Mouse (Mus musculus) urinary bladder, postnatal 14 days (tissue): ENCODE measurements around the gene Cdkl4.
"Not testable (repeated sequence)": the region's sequence is repeated elsewhere in the genome, so short reads cannot be mapped to it uniquely, and the experiment has no call there.

ENCODE experiments used
- DNase-seq: peaks from one replicate; pipeline ENCODE4 v3.0.0; 2021; ENCODE audit warnings: low spot score

The Cdkl4 gene

DNA sequence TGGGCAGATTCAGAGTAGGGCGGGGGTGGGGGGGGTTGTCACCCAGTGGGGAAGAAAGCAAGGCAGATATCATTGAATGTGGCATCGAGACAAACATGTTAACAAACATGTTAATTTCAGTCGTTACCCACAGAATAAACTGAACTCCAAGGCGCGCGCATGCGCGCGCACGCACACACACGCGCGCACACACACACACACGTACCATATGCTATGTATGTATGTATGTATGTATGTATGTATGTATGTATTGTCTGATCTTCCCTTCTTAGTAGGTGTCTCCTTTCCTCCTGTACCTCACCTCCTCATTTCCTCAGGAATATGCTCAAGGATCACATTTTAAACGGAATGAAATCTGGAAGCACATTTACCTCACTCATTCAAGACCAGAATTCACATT lies at the start of gene Cdkl4:
Gene Cdkl4 (minus strand): TSS at position 175 of the 400 bp plus-strand sequence.
- DNase-seq, result no peak

DNA sequence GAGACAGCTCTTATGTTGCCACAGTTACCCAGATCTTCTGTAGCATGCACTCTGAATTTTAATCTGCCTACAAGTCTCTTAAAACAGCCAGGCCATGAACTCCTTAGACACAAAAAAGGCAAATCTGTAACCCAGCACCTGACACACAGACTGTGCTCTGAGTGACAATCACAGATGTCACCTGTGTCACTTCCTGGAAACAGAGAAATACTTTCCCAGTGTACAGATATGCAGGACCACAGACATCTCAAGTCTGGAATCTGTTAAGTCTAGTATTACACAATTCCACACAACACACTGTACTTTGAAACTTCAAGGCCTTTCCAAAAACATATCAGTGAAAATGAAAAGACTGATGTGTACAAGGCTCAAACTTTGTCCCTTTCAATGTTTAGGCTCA lies 47.4 kb upstream of the Cdkl4 start:
- no peak for DNase-seq

DNA sequence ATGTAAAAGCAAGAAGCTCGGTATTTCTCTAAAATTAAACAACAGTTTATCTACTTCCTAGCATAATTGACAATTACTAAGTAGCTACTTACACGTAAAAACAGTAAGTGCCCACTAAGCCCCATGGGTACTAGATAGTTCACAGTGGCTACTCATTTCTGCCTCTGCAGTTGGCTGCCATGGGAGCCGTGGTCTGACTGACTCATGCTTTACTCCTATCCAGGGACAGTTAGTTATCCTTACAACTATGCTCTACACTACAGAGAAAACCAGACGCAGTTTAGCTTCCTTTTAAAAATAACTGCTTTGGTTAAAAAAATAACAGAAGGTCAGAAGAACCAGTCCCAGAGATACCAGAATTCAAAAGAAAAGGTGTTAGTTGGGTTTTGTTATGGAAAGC lies 44.1 kb upstream of the Cdkl4 start:
- DNase-seq, result no peak

DNA sequence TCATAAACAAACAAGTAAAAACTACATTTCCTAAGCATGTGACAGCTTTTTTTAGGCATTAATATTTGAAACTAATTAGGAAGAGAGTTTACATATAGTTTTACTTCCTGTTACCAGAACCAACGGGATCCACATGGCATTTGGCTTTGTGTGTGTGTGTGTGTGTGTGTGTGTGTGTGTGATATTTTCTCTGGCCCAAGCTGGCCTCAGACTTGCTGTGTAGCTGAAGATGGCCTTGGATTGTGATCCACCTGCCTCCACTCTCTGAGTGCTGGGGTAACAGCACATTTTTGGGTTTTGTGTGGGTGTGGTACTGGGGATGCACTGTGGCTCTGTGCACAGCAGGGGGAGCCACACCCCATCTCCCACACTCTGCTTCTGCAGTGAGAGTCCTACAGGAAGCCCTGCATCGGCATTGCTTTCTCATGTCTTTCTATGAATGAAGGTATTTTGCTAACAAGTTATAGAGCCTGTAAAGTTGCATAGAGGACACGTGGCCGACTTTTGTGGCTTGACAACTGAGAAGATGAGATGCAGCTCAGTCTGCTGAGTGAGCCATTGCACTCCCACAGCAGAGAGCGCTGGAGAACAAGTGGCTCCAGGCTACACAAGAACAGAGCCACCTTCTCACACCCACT lies 43.3 kb upstream of the Cdkl4 start:
- peak; percentile 57 for DNase-seq

DNA sequence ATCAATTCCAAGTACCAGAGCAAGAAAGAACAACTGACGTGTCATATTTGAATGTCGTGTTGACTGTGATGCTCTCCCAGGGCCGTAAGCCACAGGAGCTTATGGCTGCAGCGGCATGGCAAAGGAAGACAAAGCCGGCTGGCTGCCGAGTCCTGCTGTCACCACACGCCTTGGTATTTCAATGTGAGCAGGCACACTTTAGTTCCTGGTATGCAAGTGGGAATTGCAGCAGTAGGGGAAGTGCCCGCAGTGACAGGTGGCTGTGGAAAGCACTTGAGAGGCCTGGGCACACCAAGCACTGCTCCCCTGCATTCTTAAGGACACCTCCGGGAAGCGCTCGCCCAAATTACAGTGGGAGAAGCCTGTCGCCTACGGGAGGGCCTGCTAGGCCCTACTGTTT lies 41.9 kb upstream of the Cdkl4 start:
- DNase-seq, result no peak

- DNase-seq, result no peak
Observed at GRCm38 (mm10) chr17:80618890-80619289, 41.3 kb upstream of the Cdkl4 start.

GRCm38 (mm10) chr17:80603806-80604205 lies 26.2 kb upstream of the Cdkl4 start:
- no peak for DNase-seq

- DNase-seq, result no peak
Observed at GRCm38 (mm10) chr17:80603079-80603625, 25.5 kb upstream of the Cdkl4 start.

GRCm38 (mm10) chr17:80601371-80601770 lies 23.8 kb upstream of the Cdkl4 start:
- DNase-seq, result peak; percentile 29

DNA sequence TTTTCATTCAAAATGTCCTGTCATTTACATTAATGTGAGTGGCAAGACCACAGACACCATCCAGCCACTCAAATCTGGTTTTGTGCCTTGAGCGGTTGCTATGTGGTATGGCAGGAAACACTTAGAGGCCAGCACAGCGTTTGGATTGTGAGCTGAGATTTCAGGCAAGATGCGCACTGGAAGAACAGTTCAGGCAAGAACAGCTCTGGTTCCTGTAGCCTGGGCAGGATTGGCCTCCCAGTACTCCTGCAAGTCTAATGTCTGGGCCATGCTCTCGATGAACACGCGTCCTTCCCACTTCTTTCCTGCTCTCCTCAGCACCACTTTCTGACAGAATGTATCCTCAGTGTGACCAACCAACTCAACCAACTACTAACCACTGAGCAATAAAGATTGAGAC lies 5.4 kb upstream of the Cdkl4 start:
- no peak for DNase-seq

GRCm38 (mm10) chr17:80579901-80580300 lies 2.3 kb upstream of the Cdkl4 start:
- no peak for DNase-seq

DNA sequence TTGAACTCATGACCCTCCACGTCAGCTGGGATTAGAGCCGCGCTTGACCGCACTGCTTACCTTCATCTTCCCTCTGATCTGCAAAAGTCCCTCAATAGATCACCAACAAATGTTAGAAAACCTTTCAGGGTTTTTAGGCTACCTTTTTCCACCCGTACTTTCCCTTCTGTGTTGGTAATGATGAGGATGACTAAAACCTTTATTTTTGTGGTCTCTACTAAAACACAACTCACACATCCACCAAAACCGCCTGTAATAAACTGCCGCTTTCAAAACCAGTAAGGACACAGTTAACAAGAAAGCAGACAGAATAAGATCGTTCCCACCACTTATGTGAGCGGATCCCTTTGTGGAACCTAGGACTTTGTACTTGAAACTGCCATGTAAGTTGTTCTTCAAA lies 1.5 kb upstream of the Cdkl4 start:
- no peak for DNase-seq

DNA sequence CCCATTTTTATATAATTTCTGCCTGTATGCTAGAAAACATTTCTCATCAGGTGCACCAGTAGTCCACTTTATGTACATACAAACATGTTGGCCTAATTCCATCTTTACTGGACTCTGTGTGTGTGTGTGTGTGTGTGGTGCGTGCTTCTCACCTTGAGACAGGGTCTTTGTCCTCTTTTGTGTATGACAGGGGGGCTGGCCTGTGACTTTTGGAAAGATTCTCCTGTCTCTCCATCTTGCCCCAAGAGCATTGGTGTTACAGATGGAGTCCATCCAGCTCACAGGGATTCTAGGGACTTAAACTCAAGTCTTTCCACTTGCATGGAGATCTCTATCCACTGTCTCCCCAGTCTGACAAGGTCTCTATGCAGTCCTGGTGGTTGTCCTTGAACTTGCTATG lies 428 bp upstream of the Cdkl4 start:
- DNase-seq, result no peak

DNA sequence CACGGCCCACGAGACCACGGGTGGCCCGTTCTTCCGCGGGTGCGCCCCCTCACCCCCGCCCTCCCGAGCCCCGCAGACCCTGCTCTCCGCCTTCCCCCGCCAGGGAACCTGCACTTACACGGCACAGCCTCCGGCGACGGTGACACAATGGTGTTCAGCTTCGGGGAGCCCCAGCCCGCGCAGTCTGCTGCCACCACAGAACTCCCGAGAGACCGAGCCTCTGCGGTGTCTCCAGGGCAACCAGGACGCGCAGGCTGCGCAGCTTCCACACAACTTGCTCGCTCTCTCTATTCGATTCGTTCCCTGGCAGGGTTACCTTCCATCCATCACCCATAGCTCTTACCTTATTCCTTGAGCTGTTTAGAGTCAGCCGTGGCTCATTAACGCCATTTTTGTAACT lies 399 bp downstream of the Cdkl4 start:
- DNase-seq, result peak; percentile 31

DNA sequence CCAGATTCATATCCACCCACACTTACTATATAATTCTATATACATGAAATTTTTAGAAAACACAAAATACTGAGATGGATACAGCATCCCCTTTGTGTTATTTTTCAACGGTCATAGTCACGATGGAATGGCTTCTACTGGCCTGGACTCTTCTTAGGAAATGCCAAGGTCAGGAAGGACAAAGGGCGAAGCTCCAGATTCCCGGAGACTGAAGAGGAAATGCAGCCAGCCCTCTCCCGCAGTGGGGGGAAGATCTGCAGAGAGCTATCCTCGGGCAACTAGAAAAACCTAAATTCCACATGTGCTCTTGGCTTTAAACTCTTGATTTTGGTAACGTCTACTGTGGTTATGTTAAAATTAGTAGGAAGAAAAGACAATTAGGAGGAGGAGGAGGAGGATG lies 2.6 kb downstream of the Cdkl4 start:
- DNase-seq, result no peak

DNA sequence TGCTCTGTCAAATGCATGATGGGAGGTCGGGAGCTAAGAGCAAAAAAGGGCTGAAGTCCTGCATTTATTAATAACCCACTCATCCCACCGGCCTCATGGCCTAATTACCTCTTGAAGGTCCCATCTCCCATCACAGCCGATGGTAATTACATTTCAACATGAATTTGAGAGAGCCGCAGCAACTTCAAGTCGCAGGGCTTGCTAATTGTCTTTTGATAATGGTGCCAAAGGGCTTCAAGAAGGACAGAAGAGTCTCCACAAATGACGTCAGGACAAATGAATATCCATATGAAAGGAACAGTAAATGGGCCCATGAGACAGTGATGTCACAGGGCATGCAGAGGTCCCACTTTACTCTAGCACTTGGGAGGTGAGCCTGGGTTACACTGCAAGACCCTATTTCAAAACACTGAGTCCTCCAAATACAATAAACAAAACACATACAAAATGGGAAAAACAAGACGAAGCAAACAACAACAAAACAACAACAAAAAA lies 3.1 kb downstream of the Cdkl4 start:
- DNase-seq, result no peak

GRCm38 (mm10) chr17:80572187-80572935 lies 5.3 kb downstream of the Cdkl4 start:
- no peak for DNase-seq

GRCm38 (mm10) chr17:80571460-80571859 lies 6.2 kb downstream of the Cdkl4 start:
- DNase-seq, result no peak

DNA sequence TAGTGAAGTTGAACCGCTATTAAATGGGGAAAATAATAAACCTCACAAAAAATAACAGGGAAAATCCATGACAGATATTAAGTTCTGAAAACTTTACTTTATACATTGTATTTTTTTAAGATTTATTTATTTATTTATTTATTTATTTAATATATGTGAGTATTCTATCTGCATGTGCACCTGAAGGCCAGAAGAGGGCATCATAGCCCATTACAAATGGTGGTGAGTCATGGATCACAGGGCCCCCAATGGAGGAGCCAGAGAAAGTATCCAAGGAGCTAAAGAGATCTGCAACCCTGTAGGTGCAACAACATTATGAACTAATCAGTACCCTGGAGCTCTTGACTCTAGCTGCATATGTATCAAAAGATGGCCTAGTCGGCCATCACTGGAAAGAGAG lies 7.9 kb downstream of the Cdkl4 start:
- not testable (repeated sequence) for DNase-seq

DNA sequence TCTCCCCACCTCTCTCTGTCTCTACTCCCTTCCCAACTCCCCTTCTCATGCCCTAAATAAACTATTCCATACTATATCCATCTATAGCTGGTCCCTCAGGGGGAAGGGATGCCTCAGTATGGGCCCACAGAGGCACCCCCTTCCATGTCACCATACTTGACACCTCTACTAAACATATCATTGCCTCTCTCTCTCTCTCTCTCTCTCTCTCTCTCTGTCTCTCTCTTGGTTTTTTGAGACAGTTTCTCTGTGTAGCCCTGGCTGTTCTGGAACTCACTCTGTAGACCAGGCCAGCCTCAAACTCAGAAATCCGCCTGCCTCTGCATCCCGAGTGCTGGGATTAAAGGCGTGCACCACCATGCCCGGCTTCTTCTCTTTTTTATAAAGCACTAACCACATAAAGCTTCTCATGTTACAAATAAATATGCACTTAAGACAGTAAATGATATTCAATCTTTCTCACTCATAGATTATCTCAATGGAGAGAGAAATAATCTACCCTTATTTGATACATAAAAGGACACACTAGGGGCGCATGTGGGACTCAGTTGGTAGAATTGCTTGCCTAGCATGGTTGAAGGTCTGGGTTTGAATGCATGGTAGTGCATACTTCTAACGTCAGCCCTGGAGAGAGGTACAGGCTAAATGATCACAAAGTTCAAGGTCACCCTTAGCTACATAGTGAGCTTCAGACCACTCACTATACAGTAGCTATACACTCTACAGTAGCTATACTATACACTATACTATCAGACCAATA lies 8.6 kb downstream of the Cdkl4 start:
- DNase-seq, result no peak

GRCm38 (mm10) chr17:80568441-80568840 lies 9.2 kb downstream of the Cdkl4 start:
- no peak for DNase-seq

GRCm38 (mm10) chr17:80564611-80564924 lies 13.0 kb downstream of the Cdkl4 start:
- DNase-seq, result no peak
